Mouse (Mus musculus): ENCODE measurements around the gene Mynn. TPM values are rescaled to one million over a fixed set of nuclear protein-coding genes. Genes with fewer than 3 reads are reported as not detected.

The Mynn gene
- 52.9 and 63.8 TPM in 2 replicates for total RNA-seq (2023)

GRCm38 (mm10) chr3:30602065-30602739 is at the start of gene Mynn:
Gene Mynn (plus strand): TSS chr3:30602065.

GRCm38 (mm10) chr3:30599711-30600545 is 1.9 kb upstream of the Mynn start, which contains the start of gene Actrt3:
Gene Actrt3 (minus strand): TSS chr3:30599939.

GRCm38 (mm10) chr3:30644207-30644606 is 42.3 kb downstream of the Mynn start, which contains the start of gene Lrriq4:
Gene Lrriq4 (plus strand): TSS chr3:30644507.

GRCm38 (mm10) chr3:30647440-30648090 is 45.7 kb downstream of the Mynn start, which contains the start of gene Lrrc34:
Gene Lrrc34 (minus strand): TSS chr3:30647869.

Other genes starting within 250 kb of the Mynn start
- not detected in 2 replicates for gene Mecom, start 54.1 kb upstream of the Mynn start, total RNA-seq (2023)
- not detected in 2 replicates for gene Actrt3, start 2.1 kb upstream of the Mynn start, total RNA-seq (2023)
- not detected in 2 replicates for gene Lrriq4, start 42.4 kb downstream of the Mynn start, total RNA-seq (2023)
- gene Lrrc34, start 45.8 kb downstream of the Mynn start, total RNA-seq (2023): not detected in 2 replicates
- not detected in 2 replicates for gene Lrrc31, start 97.8 kb downstream of the Mynn start, total RNA-seq (2023)
- gene Samd7, start 144.2 kb downstream of the Mynn start, total RNA-seq (2023): not detected in 2 replicates
- gene Sec62, start 190.8 kb downstream of the Mynn start, total RNA-seq (2023): 57.9 and 61.0 TPM in 2 replicates

Data from neutrophil, adult 65 days (primary cell).